Mouse (Mus musculus): ENCODE measurements around the gene Smchd1. TPM values are rescaled to one million over a fixed set of nuclear protein-coding genes. Genes with fewer than 3 reads are reported as not detected.
"Not testable (repeated sequence)": the region's sequence is repeated elsewhere in the genome, so short reads cannot be mapped to it uniquely, and the experiment has no call there.

The Smchd1 gene
- polyA plus RNA-seq, 1 experiment from 2014 or later: 42.8 TPM

DNA sequence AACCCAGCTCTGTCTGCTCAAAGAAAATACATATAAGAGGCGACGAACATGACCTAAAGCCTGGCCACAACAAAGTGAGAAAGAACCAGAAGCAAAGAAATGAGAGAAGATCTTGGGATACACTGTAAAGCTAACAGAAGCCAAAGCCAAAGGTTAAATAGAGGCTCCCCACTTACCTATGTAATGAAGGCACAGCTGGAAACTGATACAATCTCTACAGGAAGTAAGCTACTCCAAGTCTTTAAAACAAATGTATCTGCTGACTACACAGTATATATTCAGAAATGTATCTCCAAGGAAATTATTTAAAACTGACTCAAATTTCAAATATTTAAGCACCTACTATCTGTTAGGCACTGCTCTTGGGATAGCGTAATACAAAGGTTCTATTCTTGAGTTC lies 14.8 kb downstream of the Smchd1 start:
- Histone ChIP-seq H3K4me3 (replicated peaks; ENCODE audit: low read length) (no peak overlapping the region), H3K4me2 (ENCODE audit: low read depth, low read length) (no peak overlapping the region), H3K4me1 (ENCODE audit: control insufficient read depth, insufficient read depth, low read length) (no peaks in the 10 kb centered on the region), H3K9ac (ENCODE audit: low read length) (no peak overlapping the region), H3K36me3 (ENCODE audit: control insufficient read depth, insufficient read depth, low read length) (peaks cover 3% of the 10 kb centered on the region; the same call in 1 of the 2 replicates), H3K27ac (ENCODE audit: low read length) (no peak overlapping the region), H3K27me3 (ENCODE audit: control insufficient read depth, insufficient read depth, low read length) (no peaks in the 10 kb centered on the region), H3K9me3 (replicated peaks; ENCODE audit: control insufficient read depth, low read length) (no peaks in the 10 kb centered on the region)
- 95% methylated on average over 3 of the region's 3 CpGs for WGBS
- ATAC-seq (ENCODE audit: insufficient read depth, low FRiP score): no peak

GRCm38 (mm10) chr17:71459818-71460217 lies 15.3 kb downstream of the Smchd1 start, which contains the start of gene Gm4707:
Gene Gm4707, minus strand, starts transcription at chr17:71459918.
- Histone ChIP-seq H3K27ac (ENCODE audit: low read length) (no peak within 1 kb of the TSS), H3K9ac (ENCODE audit: low read length) (no peak within 1 kb of the TSS), H3K4me3 (replicated peaks; ENCODE audit: low read length) (no peak within 1 kb of the TSS), H3K4me2 (ENCODE audit: low read depth, low read length) (no peak within 1 kb of the TSS), H3K9me3 (replicated peaks; ENCODE audit: control insufficient read depth, low read length) (no peaks in the 10 kb centered on the region), H3K36me3 (ENCODE audit: control insufficient read depth, insufficient read depth, low read length) (peaks cover 6% of the 10 kb centered on the region; the same call in 1 of the 2 replicates), H3K27me3 (ENCODE audit: control insufficient read depth, insufficient read depth, low read length) (no peaks in the 10 kb centered on the region), H3K4me1 (ENCODE audit: control insufficient read depth, insufficient read depth, low read length) (no peaks in the 10 kb centered on the region)
- WGBS: 95% methylated on average over 2 of the region's 2 CpGs
- ATAC-seq (ENCODE audit: insufficient read depth, low FRiP score): no peak

- H3K36me3 ChIP-seq (ENCODE audit: control insufficient read depth, insufficient read depth, low read length); H3K4me1 ChIP-seq (ENCODE audit: control insufficient read depth, insufficient read depth, low read length); ATAC-seq (ENCODE audit: insufficient read depth, low FRiP score); H3K9me3 ChIP-seq (replicated peaks; ENCODE audit: control insufficient read depth, low read length); H3K4me2 ChIP-seq (ENCODE audit: low read depth, low read length); H3K27ac ChIP-seq (ENCODE audit: low read length); H3K4me3 ChIP-seq (replicated peaks; ENCODE audit: low read length); H3K9ac ChIP-seq (ENCODE audit: low read length); H3K27me3 ChIP-seq (ENCODE audit: control insufficient read depth, insufficient read depth, low read length): not testable (repeated sequence)
- 93% methylated on average over 5 of the region's 6 CpGs for WGBS
Measured at GRCm38 (mm10) chr17:71457361-71457760, 17.8 kb downstream of the Smchd1 start.

DNA sequence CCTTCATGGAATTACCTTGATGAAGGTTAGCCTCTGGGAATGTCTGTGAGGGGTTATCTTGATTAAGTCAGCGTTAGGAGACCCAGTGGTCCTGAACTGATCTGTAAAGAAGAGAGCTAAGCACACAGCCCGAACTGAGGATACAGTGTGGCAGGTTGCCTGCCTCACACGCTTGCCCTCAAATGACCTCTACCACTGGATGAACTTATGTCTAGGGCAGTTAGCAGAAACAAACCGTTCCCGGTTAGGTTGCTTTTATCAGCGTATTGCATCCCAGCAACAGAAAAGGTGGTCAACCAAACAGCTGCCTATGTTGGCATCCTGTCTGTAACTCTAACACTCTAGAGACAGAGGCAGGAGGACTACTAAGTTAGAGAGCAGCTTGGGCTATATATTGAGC lies 30.0 kb downstream of the Smchd1 start:
- 94% methylated on average over 6 of the region's 6 CpGs for WGBS
- Histone ChIP-seq H3K9ac (ENCODE audit: low read length) (no peak overlapping the region), H3K4me2 (ENCODE audit: low read depth, low read length) (no peak overlapping the region), H3K36me3 (ENCODE audit: control insufficient read depth, insufficient read depth, low read length) (peaks cover 8% of the 10 kb centered on the region; the same call in 1 of the 2 replicates), H3K27ac (ENCODE audit: low read length) (no peak overlapping the region), H3K9me3 (replicated peaks; ENCODE audit: control insufficient read depth, low read length) (no peaks in the 10 kb centered on the region), H3K4me1 (ENCODE audit: control insufficient read depth, insufficient read depth, low read length) (no peaks in the 10 kb centered on the region), H3K4me3 (replicated peaks; ENCODE audit: low read length) (no peak overlapping the region), H3K27me3 (ENCODE audit: control insufficient read depth, insufficient read depth, low read length) (no peaks in the 10 kb centered on the region)
- no peak for ATAC-seq (ENCODE audit: insufficient read depth, low FRiP score)

GRCm38 (mm10) chr17:71444718-71445117 lies 30.4 kb downstream of the Smchd1 start:
- no peaks in the 10 kb centered on the region for H3K27me3 ChIP-seq (ENCODE audit: control insufficient read depth, insufficient read depth, low read length)
- H3K27ac ChIP-seq (ENCODE audit: low read length): no peak overlapping the region
- WGBS: 81% methylated on average over 2 of the region's 2 CpGs
- no peak for ATAC-seq (ENCODE audit: insufficient read depth, low FRiP score)
- no peaks in the 10 kb centered on the region for H3K4me1 ChIP-seq (ENCODE audit: control insufficient read depth, insufficient read depth, low read length)
- H3K4me2 ChIP-seq (ENCODE audit: low read depth, low read length): no peak overlapping the region
- no peak overlapping the region for H3K4me3 ChIP-seq (replicated peaks; ENCODE audit: low read length)
- H3K9me3 ChIP-seq (replicated peaks; ENCODE audit: control insufficient read depth, low read length): no peaks in the 10 kb centered on the region
- H3K36me3 ChIP-seq (ENCODE audit: control insufficient read depth, insufficient read depth, low read length): peaks cover 8% of the 10 kb centered on the region; the same call in 1 of the 2 replicates
- no peak overlapping the region for H3K9ac ChIP-seq (ENCODE audit: low read length)

GRCm38 (mm10) chr17:71444126-71444525 lies 31.0 kb downstream of the Smchd1 start:
- H3K36me3 ChIP-seq (ENCODE audit: control insufficient read depth, insufficient read depth, low read length): peaks cover 8% of the 10 kb centered on the region; the same call in 1 of the 2 replicates
- no peak overlapping the region for H3K4me3 ChIP-seq (replicated peaks; ENCODE audit: low read length)

DNA sequence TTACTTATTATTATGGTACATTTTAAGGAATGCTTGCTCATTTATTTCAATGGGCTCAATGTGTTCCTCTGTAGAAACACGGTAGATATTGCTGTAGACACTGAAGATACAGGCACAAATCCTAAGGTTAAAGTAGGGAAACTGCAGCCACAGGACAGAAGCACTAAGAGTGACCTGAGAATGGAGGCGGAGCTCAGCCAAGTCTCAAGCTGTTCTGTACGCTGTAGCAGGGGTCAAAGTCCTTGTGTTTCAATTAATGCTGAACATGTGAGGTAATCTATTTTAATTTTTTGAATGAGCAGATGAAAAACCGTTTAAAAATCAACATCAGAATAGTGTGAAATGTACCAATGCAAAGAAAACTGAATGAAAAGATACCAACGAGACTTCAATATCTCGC lies 31.9 kb downstream of the Smchd1 start:
- H3K9ac ChIP-seq (ENCODE audit: low read length): no peak overlapping the region
- ATAC-seq (ENCODE audit: insufficient read depth, low FRiP score): no peak
- H3K9me3 ChIP-seq (replicated peaks; ENCODE audit: control insufficient read depth, low read length): no peaks in the 10 kb centered on the region
- peaks cover 8% of the 10 kb centered on the region; the same call in 1 of the 2 replicates for H3K36me3 ChIP-seq (ENCODE audit: control insufficient read depth, insufficient read depth, low read length)
- no peaks in the 10 kb centered on the region for H3K4me1 ChIP-seq (ENCODE audit: control insufficient read depth, insufficient read depth, low read length)
- no peak overlapping the region for H3K4me3 ChIP-seq (replicated peaks; ENCODE audit: low read length)
- H3K27ac ChIP-seq (ENCODE audit: low read length): no peak overlapping the region
- whole genome bisulfite sequencing: 76% methylated on average over 6 of the region's 6 CpGs
- no peaks in the 10 kb centered on the region for H3K27me3 ChIP-seq (ENCODE audit: control insufficient read depth, insufficient read depth, low read length)
- H3K4me2 ChIP-seq (ENCODE audit: low read depth, low read length): no peak overlapping the region

More at GRCm38 (mm10) chr17:71444126-71444525, 31.0 kb downstream of the Smchd1 start:
- Histone ChIP-seq H3K4me1 (ENCODE audit: control insufficient read depth, insufficient read depth, low read length) (no peaks in the 10 kb centered on the region), H3K27me3 (ENCODE audit: control insufficient read depth, insufficient read depth, low read length) (no peaks in the 10 kb centered on the region), H3K27ac (ENCODE audit: low read length) (no peak overlapping the region), H3K4me2 (ENCODE audit: low read depth, low read length) (no peak overlapping the region), H3K9me3 (replicated peaks; ENCODE audit: control insufficient read depth, low read length) (no peaks in the 10 kb centered on the region), H3K9ac (ENCODE audit: low read length) (no peak overlapping the region)
- 88% methylated on average over 3 of the region's 3 CpGs for WGBS
- ATAC-seq (ENCODE audit: insufficient read depth, low FRiP score): no peak

DNA sequence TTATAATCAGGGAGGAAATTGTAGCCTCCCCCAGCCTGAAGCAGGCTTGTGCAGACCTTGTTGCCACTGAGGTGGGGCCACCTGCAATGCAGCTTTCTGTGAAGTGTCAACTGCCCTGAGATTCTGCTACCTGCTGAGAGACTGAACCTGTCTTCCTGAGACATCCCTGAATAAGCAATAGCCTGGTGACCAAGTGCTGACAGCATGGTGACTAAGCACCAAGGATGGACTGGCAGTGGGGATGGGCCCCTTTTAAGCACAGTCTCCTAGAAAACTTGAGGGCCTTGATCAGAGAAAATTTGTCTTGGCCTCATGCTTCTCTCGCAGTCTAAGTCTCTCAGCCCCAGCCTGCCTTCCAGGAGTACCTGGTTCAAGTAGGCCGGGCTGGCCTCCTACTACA lies 52.6 kb downstream of the Smchd1 start:
- not testable (repeated sequence) for H3K9me3 ChIP-seq (replicated peaks; ENCODE audit: control insufficient read depth, low read length); H3K27me3 ChIP-seq (ENCODE audit: control insufficient read depth, insufficient read depth, low read length); ATAC-seq (ENCODE audit: insufficient read depth, low FRiP score); H3K4me1 ChIP-seq (ENCODE audit: control insufficient read depth, insufficient read depth, low read length); H3K4me3 ChIP-seq (replicated peaks; ENCODE audit: low read length); H3K4me2 ChIP-seq (ENCODE audit: low read depth, low read length); H3K27ac ChIP-seq (ENCODE audit: low read length); H3K9ac ChIP-seq (ENCODE audit: low read length)
- H3K36me3 ChIP-seq (ENCODE audit: control insufficient read depth, insufficient read depth, low read length): peaks cover 40% of the 10 kb centered on the region
- WGBS: 95% methylated on average over 2 of the region's 2 CpGs

DNA sequence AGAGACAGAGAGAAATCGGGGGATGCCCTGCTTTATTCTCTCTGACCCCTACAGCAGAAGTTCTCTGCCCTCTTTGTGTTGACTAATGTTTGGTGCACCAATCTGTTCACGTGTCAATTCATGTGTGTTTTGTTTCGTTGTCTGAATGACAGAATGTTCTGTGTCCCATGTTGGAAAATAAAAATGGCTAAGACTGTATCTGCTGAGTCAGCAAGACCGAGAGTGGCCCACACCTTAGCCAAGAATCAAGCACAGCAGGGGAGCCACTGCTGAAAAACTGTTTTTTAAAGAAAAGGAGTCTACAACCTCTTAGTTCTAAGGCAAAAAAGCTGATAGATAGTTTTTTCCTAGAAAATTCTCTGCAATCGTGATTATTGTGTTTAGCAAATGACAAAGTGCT lies 55.7 kb downstream of the Smchd1 start:
- H3K4me1 ChIP-seq (ENCODE audit: control insufficient read depth, insufficient read depth, low read length); H3K9me3 ChIP-seq (replicated peaks; ENCODE audit: control insufficient read depth, low read length); ATAC-seq (ENCODE audit: insufficient read depth, low FRiP score); H3K9ac ChIP-seq (ENCODE audit: low read length); H3K4me3 ChIP-seq (replicated peaks; ENCODE audit: low read length); H3K27ac ChIP-seq (ENCODE audit: low read length); H3K4me2 ChIP-seq (ENCODE audit: low read depth, low read length); H3K27me3 ChIP-seq (ENCODE audit: control insufficient read depth, insufficient read depth, low read length): not testable (repeated sequence)
- WGBS: 88% methylated on average over 5 of the region's 5 CpGs
- peaks cover 38% of the 10 kb centered on the region for H3K36me3 ChIP-seq (ENCODE audit: control insufficient read depth, insufficient read depth, low read length)

DNA sequence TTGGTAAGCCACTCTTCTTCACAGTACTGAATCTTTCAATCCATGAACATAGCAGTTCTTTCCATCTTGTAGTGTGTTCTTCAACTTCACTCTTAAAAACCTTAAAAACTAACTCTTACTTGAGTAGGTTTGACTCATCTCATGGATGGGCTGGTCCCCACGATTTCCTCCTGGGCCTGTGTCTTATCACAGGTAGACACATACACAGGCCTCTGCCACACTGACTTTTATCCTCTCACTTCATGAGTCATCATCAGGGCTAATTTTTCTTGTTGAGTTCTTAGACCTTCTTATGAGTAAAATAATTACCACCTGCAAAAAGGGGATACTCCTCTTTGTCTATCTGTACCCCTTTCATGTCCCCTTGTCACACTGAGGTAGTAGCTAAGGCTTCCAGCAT lies 58.1 kb downstream of the Smchd1 start:
- Histone ChIP-seq H3K9ac (ENCODE audit: low read length) (no peak overlapping the region), H3K27ac (ENCODE audit: low read length) (no peak overlapping the region), H3K9me3 (replicated peaks; ENCODE audit: control insufficient read depth, low read length) (peaks cover 5% of the 10 kb centered on the region), H3K27me3 (ENCODE audit: control insufficient read depth, insufficient read depth, low read length) (no peaks in the 10 kb centered on the region), H3K4me1 (ENCODE audit: control insufficient read depth, insufficient read depth, low read length) (no peaks in the 10 kb centered on the region), H3K4me2 (ENCODE audit: low read depth, low read length) (no peak overlapping the region), H3K4me3 (replicated peaks; ENCODE audit: low read length) (no peak overlapping the region), H3K36me3 (ENCODE audit: control insufficient read depth, insufficient read depth, low read length) (peaks cover 17% of the 10 kb centered on the region)
- ATAC-seq (ENCODE audit: insufficient read depth, low FRiP score): no peak
- 85% methylated on average over 1 of the region's 1 CpGs for WGBS

Measured in stomach, embryonic 16.5 days (tissue).